Mouse (Mus musculus) stomach, embryonic 16.5 days (tissue): ENCODE measurements around the gene Slc9a3r2. TPM values are rescaled to one million over a fixed set of nuclear protein-coding genes. Genes with fewer than 3 reads are reported as not detected.

ENCODE experiments used
- ATAC-seq: fragments of 200-750 bp; cut with Nextera tagmentation; 2 replicates; pipeline ENCODE4 v1.8.0; 2017; ENCODE audit warnings: moderate number of reproducible peaks, moderate TSS enrichment; ENCODE audit not compliant: insufficient read depth, low FRiP score
- H3K27ac ChIP-seq: fragments of 300-500 bp; sonication (generic); 2 replicates; pipeline ENCODE4 v1.5.1; 2014; ENCODE audit warnings: low read length
- H3K27me3 ChIP-seq: fragments of 300-500 bp; sonication (generic); 2 replicates; pipeline ENCODE4 v1.6.1; 2014; ENCODE audit warnings: low read length, control low read depth, mixed read lengths; ENCODE audit not compliant: control insufficient read depth, insufficient read depth
- H3K36me3 ChIP-seq: fragments of 300-500 bp; sonication (generic); 2 replicates; pipeline ENCODE4 v1.6.1; 2014; ENCODE audit warnings: low read length; ENCODE audit not compliant: control insufficient read depth, insufficient read depth
- H3K4me1 ChIP-seq: fragments of 300-500 bp; sonication (generic); 2 replicates; pipeline ENCODE4 v1.6.1; 2014; ENCODE audit warnings: low read length, control low read depth, mixed read lengths; ENCODE audit not compliant: control insufficient read depth, insufficient read depth
- H3K4me2 ChIP-seq: fragments of 300-500 bp; sonication (generic); 2 replicates; pipeline ENCODE4 v1.6.1; 2014; ENCODE audit warnings: low read depth, low read length, mixed read lengths
- H3K4me3 ChIP-seq: fragments of 300-500 bp; sonication (generic); replicated peaks from 2 replicates; pipeline ENCODE4 v1.5.1; 2014; ENCODE audit warnings: mild to moderate bottlenecking, low read length
- H3K9ac ChIP-seq: fragments of 300-500 bp; sonication (generic); 2 replicates; pipeline ENCODE4 v1.6.1; 2014; ENCODE audit warnings: low read length
- H3K9me3 ChIP-seq: fragments of 300-500 bp; sonication (generic); replicated peaks from 2 replicates; pipeline ENCODE4 v1.6.1; 2016; ENCODE audit warnings: low read length, control low read depth; ENCODE audit not compliant: control insufficient read depth
- WGBS: fragments of 180-500 bp; shearing (Covaris S2); extraction: QIAGEN DNeasy Blood & Tissue Kit; methylation state at CpG from one replicate; pipeline ENCODE4 v1.1.7; 2014; 5-methylcytosine and 5-hydroxymethylcytosine counted together
- polyA plus RNA-seq: library from polyadenylated mRNA; unstranded; fragments of >200 nt; fragmentation: Nextera tagmentation; extraction: Ambion mirVana; gene quantifications from 2 replicates; pipeline ENCODE4 v1.2.1, GENCODE M21; 2015

The Slc9a3r2 gene
- polyA plus RNA-seq: 38.0 and 39.0 TPM in 2 replicates

DNA sequence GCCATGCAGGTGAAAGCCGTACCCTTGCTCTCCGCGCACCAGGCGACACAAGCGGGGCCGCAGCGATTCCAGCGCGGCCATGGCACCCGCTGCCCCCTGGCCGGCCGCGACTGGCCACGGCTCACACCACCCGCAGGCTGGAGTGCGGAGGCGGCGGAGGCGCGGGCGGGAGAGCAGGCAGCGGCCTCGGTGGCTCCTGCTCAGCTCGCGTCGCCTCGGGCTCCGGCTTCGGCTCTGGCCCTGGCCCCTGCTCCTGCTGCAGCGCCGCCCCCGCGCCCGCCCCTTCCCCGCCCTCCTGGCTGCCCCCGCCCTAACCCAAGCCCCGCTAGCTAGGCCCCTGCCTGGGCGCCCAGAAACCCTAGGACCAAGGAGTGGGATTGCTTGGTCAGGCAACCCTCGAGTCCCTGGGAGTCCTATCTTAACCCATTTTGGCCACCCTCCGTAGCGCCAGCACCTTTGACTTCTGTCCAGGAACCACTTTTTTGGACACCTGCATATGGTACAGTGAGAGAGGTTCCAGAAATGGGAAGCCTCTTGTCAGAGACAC, at the start of gene Slc9a3r2:
TSS of gene Slc9a3r2 (minus strand) at position 258 of the 547 bp plus-strand sequence.
- Histone ChIP-seq H3K27ac (peak within 1 kb of the TSS; percentile 33; the same call in 1 of the 2 replicates), H3K36me3 (no peaks in the 10 kb centered on the region), H3K4me3 (peak within 1 kb of the TSS; percentile 86), H3K9me3 (no peaks in the 10 kb centered on the region), H3K9ac (peak within 1 kb of the TSS; percentile 93), H3K4me1 (peaks cover 18% of the 10 kb centered on the region), H3K27me3 (no peaks in the 10 kb centered on the region), H3K4me2 (peak within 1 kb of the TSS; percentile 99)
- ATAC-seq: peak; percentile 74
- WGBS: under 1% methylated on average over 38 of the region's 41 CpGs

DNA sequence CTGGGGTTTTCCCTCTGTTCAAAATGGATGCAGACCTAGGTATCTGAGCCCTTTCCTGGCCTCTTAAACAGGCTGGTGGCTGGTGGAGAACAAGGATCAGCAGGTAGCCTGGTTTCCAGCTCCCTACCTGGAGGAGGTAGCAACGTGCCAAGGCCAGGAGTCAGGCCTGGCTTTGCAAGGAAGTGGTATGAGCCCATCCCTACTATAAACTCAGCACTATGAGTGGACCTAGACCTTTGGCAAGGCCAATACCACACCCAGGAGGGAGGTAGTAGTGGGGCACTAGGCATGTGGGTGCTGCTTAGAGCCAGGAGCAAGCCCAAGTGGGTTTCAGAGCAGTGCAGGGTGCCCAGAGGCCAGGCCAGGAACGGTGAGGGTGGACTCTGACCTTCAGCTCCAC, 49.3 kb upstream of the Slc9a3r2 start:
- 75% methylated on average over 2 of the region's 2 CpGs for WGBS
- H3K27ac ChIP-seq: no peak overlapping the region
- H3K36me3 ChIP-seq: peaks cover 21% of the 10 kb centered on the region
- peak overlapping the region; percentile 1; the same call in 1 of the 2 replicates for H3K9ac ChIP-seq
- no peak overlapping the region for H3K4me2 ChIP-seq
- H3K9me3 ChIP-seq: no peaks in the 10 kb centered on the region
- no peak overlapping the region for H3K4me3 ChIP-seq
- H3K4me1 ChIP-seq: peaks cover 24% of the 10 kb centered on the region
- H3K27me3 ChIP-seq: no peaks in the 10 kb centered on the region
- ATAC-seq: no peak

DNA sequence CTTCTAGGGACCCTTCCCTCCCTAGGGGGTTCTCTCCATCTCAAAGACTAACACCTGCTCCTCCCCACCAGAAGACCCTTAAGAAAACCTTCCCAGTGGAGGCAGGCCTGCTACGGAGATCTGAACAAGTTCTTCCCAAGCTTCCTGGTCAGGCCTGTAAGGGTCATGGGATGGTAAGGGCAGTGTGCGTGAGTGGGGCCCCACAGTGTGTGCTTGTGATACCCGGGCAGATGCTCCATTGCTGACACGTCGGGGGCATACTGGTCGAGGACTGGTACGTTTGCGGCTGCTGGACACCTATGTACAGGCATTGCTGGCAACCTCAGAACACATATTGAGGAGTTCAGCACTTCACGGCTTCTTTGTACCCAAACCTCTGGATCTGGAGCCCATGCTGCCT, 48.6 kb upstream of the Slc9a3r2 start:
- ATAC-seq: no peak
- Histone ChIP-seq H3K27me3 (no peaks in the 10 kb centered on the region), H3K27ac (peak overlapping the region; percentile 64; the same call in 1 of the 2 replicates), H3K4me2 (0 out of 2 replicates have a peak overlapping the region, but pooled peaks have one; percentile 15), H3K4me3 (no peak overlapping the region), H3K36me3 (peaks cover 15% of the 10 kb centered on the region), H3K9ac (no peak overlapping the region; the same call in 1 of the 2 replicates), H3K4me1 (peaks cover 24% of the 10 kb centered on the region), H3K9me3 (no peaks in the 10 kb centered on the region)
- 66% methylated on average over 9 of the region's 9 CpGs for WGBS

DNA sequence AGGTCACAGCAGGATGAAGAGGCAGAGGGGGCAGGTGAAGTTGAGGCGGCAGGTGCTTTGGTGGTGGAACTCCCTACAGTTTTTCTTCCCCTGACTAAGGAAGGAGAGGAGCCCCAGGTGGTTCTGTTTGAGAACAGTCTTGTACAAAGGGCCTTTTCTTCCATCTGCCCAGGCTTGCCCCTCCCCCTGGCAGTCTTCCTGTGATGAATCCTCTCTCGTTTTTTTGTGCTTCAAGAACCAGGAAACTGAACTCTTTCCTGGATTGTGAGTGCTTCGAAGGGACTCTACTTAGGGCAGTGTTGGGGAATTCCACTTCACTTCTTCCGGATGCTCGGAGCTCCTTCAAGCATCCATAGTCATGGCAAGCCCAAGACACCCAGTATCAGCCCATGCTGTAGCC, 47.9 kb upstream of the Slc9a3r2 start:
- Histone ChIP-seq H3K4me2 (0 out of 2 replicates have a peak overlapping the region, but pooled peaks have one; percentile 15), H3K9me3 (no peaks in the 10 kb centered on the region), H3K9ac (peak overlapping the region; percentile 35), H3K27me3 (no peaks in the 10 kb centered on the region), H3K27ac (peak overlapping the region; percentile 64), H3K36me3 (peaks cover 13% of the 10 kb centered on the region), H3K4me1 (peaks cover 24% of the 10 kb centered on the region), H3K4me3 (no peak overlapping the region)
- ATAC-seq: no peak
- WGBS: 27% methylated on average over 5 of the region's 5 CpGs

DNA sequence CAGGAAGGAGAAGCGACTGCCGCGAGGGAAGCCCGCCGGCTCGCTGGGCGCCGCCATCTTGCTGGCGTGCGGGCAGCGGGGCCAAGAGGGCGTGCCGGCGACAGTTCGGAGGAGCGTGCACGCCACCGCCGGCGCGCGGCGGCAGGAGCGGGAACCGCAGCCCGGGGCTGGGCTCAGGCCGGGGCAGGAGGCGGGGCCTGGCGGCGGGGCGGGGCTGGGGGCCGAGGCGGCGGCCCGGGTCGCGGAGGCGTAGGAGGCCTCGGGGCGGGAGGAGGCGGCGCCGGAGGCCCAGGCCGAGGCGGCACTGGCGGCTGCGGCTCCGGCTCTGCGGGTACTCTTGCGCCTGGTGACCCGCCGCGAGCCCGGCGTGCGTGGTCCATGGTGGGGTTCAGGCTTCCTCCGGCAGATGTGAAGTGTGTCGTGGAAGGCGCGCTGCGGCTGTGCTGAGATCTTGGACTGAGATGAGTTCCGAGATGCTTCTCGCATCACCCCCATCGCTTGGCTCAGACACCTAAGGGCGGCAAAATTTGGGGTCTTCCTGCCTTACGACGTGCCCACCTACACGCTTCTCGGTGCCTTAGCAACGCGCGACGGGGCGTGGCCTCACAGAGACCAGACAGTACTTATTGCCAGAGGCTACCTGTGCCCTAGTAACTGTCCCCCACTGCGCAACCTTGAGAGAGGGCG, 46.0 kb upstream of the Slc9a3r2 start, which contains the start of the genes Gfer and Noxo1:
TSS of gene Gfer (minus strand) at position 146 of the 687 bp plus-strand sequence.
TSS of gene Noxo1 (plus strand) at position 224 of the 687 bp plus-strand sequence.
- Histone ChIP-seq H3K4me3 (peak within 1 kb of the TSS; percentile 83), H3K9ac (peak within 1 kb of the TSS; percentile 92), H3K27ac (peak within 1 kb of the TSS; percentile 91), H3K4me2 (peak within 1 kb of the TSS; percentile 88), H3K36me3 (no peaks in the 10 kb centered on the region; the same call in none of the 2 replicates), H3K9me3 (no peaks in the 10 kb centered on the region), H3K4me1 (peaks cover 24% of the 10 kb centered on the region), H3K27me3 (peaks cover 4% of the 10 kb centered on the region; the same call in 1 of the 2 replicates)
- peak; percentile 94 for ATAC-seq
- under 1% methylated on average over 73 of the region's 76 CpGs for WGBS

DNA sequence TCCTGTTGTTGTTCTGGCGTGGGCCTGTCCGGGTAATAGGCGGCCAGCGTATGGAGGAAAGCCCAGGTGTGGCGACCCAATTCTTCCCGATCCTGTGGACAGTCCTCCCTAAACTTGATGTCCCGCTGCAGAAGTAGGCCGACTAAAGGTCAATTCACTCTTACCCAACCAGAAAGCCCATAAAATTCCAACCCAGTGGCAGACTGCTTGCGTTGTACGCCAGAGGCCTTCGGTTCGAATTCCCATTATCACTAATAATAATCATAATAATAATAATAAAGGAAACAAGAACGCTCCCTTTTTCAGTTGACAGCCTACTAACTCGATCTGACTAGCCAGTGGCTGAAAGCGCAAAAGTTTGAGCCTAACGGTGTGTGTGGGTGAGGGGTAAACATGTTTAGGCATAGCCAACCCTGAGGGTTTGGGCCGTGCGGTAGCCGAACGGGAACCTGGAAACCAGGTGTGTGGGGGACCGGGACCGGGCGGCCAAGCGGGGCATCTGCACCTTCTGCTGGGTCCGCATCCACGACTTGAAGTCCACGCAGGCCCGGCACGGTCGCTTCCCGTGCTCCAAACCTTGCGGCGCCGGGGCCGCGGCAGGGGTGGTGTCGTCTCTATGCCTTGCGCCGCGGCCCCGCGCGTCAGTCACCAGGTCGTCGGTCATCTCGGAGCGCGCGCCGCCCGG, 45.3 kb upstream of the Slc9a3r2 start:
- Histone ChIP-seq H3K9me3 (no peaks in the 10 kb centered on the region), H3K4me2 (peak overlapping the region; percentile 88), H3K27me3 (peaks cover 11% of the 10 kb centered on the region; the same call in 1 of the 2 replicates), H3K36me3 (no peaks in the 10 kb centered on the region; the same call in 1 of the 2 replicates), H3K4me1 (peaks cover 24% of the 10 kb centered on the region), H3K27ac (peak overlapping the region; percentile 91), H3K9ac (peak overlapping the region; percentile 92), H3K4me3 (peak overlapping the region; percentile 83)
- 7% methylated on average over 51 of the region's 51 CpGs for WGBS
- ATAC-seq: peak; percentile 5; the same call in 1 of the 2 replicates

DNA sequence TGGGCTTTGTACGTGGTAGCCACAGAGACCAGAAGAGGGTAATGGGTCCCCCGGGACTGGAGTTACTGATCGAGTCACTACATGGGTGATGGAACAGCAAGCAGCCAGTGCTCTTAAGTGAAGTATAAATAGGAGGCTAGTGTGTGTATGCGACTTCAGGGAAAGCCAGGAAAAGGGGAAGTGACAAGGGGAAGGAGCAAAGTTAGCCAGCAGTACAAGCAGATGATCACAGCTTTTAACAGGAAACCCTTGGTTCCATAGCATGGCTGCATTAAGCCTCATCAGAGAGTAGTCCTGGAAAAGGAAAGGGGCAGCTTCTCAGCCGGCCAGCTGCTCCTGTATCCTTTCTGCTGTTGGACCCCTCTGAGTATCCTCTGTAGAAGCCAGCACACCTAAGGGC, 42.3 kb upstream of the Slc9a3r2 start:
- peaks cover 23% of the 10 kb centered on the region for H3K4me1 ChIP-seq
- no peak overlapping the region for H3K9ac ChIP-seq
- H3K9me3 ChIP-seq: no peaks in the 10 kb centered on the region
- WGBS: 83% methylated on average over 5 of the region's 5 CpGs
- H3K27me3 ChIP-seq: peaks cover 41% of the 10 kb centered on the region
- no peak for ATAC-seq
- H3K4me3 ChIP-seq: no peak overlapping the region
- H3K27ac ChIP-seq: no peak overlapping the region
- H3K36me3 ChIP-seq: no peaks in the 10 kb centered on the region
- no peak overlapping the region for H3K4me2 ChIP-seq

DNA sequence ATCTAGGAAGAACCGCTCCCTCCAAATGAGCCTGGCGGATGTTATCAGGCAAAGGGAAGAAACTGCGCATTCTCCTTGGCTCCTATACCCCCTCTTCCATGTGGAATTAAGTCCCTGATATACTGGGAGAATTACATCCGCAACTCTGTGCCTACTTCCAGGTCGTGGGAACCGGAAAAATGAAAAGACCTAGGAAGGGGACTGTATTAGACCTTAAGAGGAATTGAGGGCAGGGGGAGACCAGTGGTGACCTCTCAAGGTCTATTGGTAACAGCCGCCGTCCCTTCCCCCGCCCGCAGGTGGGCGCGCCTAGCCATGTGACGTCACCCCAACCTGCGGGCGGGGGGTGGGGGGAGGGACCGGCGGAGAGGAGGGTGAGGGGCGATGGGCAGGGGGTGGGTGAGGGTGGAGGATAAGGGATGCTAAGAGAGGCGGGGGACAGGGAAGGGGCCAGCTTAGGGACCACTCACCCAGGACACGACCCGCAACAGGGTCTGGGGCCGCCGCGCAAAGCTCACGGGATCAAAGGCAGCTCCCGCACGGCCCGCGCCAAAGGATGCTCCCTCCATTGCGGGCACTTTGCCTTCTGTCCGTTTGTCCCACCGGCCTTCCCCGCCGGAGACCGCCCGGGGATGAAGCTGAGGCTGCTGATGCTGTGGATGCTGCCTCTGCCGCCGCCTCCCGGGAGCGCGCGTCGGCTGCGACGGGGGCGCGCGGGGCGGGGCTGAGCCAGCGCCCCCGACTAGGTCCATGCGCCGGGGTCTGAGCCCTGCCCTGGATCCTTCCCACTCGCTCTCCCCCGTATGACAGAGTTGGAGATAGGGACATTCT, 39.3 kb upstream of the Slc9a3r2 start, which contains the start of gene Syngr3:
TSS of gene Syngr3 (minus strand) at position 705 of the 831 bp plus-strand sequence.
- Histone ChIP-seq H3K4me2 (peak within 1 kb of the TSS; percentile 79), H3K36me3 (no peaks in the 10 kb centered on the region), H3K27me3 (peaks cover 44% of the 10 kb centered on the region), H3K4me1 (peaks cover 12% of the 10 kb centered on the region), H3K9ac (peak within 1 kb of the TSS; percentile 61), H3K27ac (no peak within 1 kb of the TSS), H3K9me3 (no peaks in the 10 kb centered on the region), H3K4me3 (peak within 1 kb of the TSS; percentile 54)
- WGBS: 2% methylated on average over 51 of the region's 55 CpGs
- ATAC-seq: no peak
